Mouse (Mus musculus): ENCODE measurements around the gene Wdfy3.

Gene Wdfy3

DNA sequence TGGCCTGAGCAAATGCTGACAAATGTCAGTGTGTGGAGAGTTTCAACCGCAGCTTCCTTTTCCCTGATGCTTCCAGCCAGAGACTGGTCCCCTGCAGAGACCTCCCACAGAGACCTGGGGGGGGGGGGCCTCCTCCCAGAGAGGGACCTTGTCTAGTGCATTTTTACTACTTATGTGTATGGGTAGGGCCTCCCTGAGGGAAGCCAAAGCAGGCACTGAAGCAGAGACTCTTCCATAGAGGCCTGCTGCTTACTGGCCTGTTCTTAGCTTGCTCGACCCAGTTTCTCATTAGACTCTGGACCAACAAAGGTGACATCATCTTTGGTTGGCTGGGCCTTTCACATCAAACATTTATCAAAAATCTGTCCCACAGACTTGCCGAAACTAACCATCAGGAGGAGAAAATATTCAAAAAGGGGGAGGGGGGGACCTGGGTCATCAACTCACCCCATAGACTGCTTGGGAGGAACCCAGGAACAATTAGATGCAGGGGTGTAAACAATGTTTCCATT is 14.5 kb downstream of the Wdfy3 start:
- no peak for DNase-seq (ENCODE audit: low read depth, low spot score)

DNA sequence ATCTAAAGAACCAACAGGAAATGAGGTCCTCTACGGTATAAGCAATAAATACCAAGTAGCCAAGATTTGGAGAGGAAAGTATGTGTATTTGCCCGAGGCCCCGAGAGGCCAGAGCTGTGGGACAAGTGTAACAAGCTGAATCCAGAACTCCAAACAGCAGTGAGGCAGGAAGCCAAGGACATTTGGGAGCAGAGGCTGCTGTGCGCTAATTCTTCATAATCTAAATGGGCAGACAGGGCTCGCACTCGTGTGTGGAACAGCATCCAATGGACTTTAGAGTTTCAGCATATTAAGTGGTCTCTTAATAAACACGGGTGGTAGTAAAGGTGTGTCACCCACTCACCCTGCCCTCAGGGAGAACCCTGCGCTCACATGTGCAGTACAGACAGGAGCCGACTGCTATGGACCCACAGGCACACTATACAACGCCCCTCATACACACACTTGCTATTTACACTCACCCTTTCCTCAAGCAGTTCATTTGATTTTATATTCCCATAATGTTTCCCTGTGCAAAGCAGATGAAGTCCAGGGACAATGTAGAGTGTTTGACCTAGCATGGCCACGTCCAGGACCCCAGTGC is 15.1 kb downstream of the Wdfy3 start:
- no peak for DNase-seq (ENCODE audit: low read depth, low spot score)

DNA sequence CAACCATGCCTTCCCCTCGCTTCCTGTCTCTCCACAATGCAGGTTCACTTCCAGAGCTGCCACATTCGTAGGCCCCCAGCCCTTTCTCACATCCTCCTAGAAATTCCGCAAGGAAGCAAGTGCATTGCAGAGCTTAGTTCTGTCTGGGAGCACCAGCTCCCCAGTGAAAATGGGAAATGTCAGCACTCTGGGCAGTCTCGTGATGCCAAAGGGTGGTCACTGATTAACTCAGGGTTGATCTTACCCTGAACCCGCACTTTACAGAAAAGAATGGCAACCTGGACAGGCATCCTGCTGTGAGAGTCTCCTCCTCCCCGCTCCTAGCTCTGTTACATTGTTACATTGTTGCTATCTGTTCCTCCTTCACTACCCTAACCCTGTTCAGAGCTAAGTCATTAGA is 16.8 kb downstream of the Wdfy3 start:
- no peak for DNase-seq (ENCODE audit: low read depth, low spot score)

DNA sequence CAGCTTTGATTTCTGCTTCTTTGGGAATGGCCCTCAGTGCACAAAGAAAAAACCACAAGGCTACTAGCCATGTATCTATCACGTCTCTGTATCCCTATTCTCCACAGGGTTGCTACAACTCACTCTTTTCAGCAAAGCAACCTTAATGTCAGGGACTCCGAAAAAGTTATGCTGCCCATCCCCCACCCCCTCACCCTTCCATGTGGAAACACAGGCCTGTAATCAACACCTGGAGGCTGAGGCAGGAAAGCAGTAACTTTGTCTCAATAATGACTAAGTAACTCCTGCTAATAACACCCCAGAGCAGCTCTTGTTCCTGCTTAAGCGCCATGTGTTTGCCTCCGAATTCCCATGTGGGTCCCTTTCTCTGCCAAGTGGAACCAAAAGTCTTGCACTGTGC is 17.3 kb downstream of the Wdfy3 start:
- no peak for DNase-seq (ENCODE audit: low read depth, low spot score)

DNA sequence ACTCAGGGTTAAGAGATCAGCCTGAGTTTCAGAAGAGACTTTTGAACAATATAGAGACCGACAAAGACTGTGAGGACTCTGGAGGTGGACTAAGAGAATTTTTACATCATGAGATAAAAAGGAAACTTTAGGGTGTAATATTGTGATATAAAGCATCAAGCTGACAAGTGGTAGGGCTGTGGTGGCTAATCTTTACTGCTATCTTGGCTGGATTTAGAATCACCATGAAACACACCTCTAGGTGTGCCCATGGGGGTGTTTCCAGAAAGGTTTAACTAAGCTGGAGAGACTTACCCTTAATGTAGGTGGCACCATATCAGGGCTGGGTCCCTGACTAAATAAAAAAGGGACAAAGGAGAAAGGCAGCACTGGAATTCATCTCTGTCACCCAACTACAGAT is 19.0 kb downstream of the Wdfy3 start:
- no peak for DNase-seq (ENCODE audit: low read depth, low spot score)

DNA sequence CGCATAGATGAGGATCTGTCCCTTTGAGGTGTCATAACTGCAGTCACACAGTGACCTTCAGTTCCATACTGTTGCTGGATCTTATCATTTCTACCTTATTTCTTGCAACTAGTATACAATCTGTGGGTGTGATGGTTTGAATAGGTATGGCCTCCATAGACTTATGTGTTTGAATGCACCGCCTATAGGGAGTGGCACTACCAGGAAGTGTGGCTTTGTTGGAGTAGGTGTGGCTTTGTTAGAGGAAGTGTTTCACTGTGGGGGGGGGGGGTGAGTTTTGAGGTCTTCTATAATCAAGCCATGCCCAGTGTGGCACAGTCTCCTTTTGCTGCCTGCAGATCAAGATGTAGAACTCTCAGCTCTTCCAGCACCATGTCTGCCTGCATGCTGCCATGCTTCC is 21.3 kb downstream of the Wdfy3 start:
- DNase-seq (ENCODE audit: low read depth, low spot score): no peak

DNA sequence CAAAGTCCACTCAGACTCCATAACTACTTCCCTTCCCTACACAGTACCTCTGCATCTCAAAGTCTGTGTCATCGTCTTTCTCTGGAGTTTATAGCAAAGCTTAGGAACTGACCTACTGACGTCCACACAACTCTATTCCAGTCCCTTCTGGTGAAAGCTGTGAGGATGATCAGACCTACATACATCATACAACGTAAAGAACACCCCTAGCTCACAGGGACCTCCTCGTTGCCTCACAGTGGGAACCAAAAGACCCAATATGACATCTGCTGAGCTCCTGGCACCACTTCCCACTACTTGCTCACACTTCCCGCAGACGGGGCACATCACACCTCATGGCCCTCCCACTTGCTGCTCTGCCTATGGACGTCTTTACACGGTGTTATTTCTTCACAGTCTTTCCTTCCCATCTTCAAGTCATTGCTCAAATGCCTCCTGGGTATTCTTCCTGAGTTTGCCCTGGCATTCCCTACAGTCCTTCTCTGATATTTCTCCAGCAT is 23.1 kb downstream of the Wdfy3 start:
- DNase-seq (ENCODE audit: low read depth, low spot score): no peak

DNA sequence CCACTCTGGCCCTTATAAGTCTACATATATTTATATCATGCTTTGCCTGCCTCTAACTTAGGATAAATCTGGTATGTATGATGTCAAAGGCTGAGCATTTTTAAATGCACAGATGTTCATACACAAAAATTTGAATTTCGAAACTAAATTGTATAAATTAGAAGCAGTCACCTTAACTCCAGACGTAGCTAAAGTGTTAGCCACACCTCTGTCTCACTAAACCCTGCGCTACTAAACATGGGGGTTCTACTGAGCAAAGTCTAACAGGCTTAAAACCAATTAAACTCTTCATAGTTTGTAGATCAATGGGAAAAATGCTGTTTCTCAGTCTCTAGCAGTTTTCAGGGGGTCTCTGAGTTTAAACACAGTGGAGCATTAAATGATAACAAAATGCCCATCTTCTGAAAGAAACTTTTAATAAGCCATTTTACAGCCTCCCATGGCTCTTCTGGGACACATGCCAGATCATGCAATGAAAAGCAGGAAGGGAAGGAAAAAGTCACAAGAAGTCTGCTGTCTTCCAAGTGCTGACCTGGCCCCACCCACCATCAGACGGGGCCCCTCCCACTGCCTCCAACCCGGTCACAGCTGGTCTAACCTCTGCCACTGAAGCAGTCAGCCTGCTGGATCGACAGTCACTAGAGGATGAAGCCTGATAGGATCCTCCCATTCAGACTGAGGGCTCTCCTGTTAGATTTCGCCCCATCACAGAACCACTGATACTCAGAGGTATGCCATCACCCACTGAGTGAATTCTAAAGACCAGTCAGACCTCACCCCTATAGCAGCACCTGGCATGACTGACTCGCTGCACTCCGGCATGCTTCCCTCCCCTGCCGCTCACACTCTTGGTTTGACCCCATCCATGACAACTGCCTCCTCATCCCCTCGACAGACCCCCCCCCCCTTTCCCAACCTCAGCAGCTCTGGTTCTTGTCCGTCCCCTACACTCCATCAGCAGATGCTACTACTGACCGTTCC is 23.8 kb downstream of the Wdfy3 start:
- no peak for DNase-seq (ENCODE audit: low read depth, low spot score)

DNA sequence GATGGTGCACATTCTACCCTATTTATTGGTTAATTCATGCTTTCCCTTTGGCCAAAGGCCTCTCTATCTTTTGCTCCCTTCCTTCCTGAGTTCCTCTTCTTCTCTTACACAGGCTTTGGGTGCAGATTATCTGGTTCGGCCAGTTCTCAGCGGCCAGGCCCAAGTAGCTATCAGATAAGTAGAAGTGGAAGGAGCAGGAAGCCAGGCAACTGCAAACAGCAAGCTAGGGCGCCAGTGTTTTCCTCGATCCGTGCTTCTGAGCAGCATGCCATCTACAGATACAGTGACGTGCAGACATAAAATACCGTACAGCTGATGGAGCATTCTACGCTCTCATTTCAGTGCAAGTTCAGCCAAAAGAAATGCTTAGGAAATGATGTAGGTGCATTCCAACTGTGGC is 24.5 kb downstream of the Wdfy3 start:
- no peak for DNase-seq (ENCODE audit: low read depth, low spot score)

DNA sequence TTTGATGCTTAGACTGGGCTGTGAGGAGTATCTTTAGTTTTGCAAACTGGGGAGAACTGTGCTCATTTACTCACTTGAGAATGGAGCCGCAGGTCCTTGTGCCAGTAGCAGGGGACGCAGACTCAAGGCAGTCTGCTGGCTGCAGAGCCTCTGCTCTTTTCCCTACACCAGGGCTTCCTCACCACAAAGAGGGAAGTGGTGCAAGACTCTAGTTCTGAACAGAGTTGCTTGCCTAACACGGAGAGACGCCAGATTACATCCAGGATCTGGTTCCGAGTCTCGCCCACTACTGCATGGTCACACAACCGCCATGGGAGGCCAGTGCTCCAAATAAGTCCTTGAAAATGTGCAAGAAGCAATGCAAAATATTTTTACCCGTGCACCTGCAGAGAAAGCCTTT is 36.4 kb downstream of the Wdfy3 start:
- no peak for DNase-seq (ENCODE audit: low read depth, low spot score)

DNA sequence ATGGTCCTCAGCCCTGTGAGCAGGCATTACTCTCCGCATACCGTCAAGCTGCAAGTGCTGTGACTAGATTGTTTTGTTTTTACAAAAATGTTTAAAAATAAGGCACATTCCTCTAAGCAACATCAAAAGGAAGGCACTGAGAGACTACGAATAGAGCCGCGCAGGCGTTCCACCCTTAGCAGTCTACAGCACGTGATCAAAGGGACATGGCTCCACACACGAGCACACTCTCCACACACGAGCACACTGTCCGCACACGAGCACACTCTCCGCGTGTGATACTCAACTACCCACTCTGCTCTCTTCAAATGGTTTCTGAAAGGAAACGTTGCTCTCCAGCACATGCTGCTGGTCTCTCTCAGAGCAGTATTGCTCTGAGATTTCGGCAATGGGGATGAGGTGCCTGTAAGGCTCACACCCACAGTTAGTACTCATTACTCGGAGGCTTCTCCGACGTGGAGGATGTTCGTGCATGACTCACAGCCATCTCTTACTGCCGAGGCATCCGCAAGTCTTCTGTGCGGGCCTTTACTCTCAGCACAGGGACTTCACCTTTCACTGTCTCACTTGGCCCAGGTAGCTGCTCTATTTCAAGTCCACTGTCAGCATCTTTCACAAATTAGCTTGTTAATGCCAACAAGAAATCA is 37.0 kb downstream of the Wdfy3 start:
- DNase-seq (ENCODE audit: low read depth, low spot score): no peak

DNA sequence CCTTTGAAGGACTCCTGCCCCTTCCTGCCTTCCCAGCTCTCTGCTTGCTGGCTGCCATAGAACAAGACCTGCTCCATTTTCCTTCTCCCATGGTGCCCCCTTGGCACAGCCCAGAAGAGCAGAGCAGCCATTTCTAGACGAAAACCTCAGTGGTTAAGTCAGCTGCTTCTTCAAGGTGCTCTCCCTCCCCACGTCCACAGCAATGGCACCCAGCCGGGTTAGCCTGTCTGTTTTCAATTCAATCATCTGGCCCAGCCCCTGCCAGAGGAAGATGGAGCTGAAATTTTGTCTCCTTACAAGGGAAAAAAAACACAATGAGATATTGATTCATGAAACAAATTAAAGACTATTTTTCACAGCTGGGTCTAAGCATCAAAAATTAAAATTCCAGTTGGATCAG is 37.5 kb downstream of the Wdfy3 start:
- no peak for DNase-seq (ENCODE audit: low read depth, low spot score)

DNA sequence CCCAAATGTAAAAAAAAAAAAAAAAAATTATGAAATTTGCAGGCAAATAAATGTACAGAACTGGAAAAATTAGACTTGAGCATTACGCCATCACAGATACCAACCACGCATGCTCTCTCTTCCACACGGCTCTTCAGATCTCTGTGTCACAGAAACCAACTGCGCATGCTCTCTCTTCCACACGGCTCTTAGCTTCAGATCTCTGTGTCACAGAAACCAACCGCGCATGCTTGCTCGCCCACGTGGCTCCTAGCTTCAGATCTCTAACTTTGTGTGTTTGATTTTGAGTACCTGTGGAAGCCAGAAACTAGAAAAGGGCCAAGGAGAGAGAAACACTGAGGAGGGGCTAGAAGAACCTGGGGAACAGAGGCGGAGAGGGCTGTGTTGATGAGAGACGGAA is 46.3 kb downstream of the Wdfy3 start:
- DNase-seq (ENCODE audit: low read depth, low spot score): no peak

DNA sequence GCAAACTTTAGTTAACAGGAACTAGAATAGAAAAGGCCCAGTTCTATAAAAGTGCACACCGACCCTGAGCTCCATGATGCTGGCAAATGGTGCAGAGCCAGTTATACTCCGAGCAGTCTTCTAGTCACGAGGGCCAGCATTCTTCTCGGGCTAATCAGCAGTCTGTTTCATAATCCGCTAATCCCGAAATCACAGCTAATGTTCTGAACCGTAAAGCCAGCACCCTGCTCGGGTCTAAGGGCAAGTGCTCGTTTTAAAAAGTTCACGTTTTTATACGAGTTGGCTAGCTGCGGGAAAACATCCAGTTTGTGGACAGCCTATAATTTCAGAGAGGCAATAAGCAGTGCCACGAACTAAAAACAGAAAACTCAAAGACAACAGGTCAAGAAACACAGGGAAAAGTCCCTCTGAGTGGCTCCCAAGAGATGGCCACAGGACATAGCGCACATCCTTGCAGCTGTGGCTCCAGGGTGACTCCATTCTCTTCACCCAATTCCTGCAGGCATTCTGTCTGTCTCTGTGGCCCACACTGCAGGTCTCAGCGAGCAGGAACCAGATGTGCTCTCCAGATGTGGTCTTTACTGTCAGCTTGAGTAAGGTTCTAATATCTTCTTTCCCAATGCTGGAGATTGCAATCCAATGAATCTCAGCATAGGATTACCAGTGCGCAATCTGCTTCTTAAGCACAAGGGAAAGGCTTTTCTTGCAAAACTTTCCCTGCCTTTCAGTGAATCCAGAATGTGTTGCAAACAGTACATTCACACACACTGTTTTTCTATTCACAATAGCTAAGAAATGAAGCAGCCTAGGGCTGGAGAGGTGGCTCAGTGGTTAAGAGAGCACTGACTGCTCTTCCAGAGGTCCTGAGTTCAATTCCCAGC is 47.5 kb downstream of the Wdfy3 start:
- DNase-seq (ENCODE audit: low read depth, low spot score): no peak

DNA sequence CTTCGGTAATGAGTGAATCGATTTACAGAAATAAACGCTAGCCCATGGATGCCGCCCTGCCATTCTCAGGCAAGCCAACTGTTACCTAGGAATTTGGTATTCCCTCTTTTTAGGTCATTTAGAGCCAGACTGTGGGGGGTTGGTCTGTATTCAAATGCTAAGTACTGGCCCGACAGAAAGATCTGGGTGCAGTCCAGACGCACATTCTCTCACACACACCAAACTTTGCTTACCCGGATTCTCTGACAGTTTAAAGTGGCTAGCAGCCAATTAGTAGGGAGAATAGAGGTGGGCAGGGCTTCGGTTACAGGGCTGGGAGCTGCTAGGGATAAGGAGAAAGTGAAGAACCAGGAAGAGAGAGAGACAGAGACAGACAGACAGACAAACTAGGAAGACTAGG is 55.5 kb downstream of the Wdfy3 start:
- DNase-seq (ENCODE audit: low read depth, low spot score): no peak

DNA sequence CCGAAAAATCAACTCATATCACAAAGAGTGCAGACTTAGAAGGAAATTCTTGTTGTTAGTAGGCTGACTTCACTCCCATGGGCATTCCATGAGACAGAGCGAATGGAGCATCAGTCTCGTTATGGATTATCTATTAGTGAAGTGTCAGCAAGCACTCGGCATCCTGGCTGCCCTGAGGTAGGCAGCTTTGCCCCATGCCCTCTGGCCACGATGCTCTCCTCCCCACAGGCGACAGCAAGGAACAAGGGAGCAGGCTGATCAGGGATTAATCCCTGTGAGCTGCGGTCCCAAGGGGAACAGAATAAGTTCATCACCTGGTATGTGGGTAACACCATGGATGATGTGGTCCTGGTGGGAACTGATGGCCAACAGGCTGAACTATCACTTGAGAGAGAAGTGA is 55.9 kb downstream of the Wdfy3 start:
- no peak for DNase-seq (ENCODE audit: low read depth, low spot score)

DNA sequence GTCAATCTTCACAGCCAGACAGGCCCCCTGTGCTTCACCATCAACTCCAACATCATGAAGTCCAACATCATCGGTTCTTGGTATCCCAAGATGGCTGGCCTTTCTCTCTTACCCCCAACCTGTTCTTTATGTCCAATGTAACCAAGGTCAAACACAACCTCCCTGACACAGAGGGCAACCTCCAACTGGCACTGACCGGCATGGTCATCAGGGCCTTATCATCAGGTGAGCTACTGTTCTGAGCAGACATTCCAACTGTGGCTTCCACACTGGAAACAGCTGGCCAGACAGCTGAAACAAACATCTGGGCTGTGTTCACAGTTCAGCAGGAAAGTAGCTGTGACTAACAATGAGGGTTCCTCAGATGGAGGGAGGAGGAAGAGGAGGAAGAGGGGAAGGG is 58.8 kb downstream of the Wdfy3 start:
- no peak for DNase-seq (ENCODE audit: low read depth, low spot score)

DNA sequence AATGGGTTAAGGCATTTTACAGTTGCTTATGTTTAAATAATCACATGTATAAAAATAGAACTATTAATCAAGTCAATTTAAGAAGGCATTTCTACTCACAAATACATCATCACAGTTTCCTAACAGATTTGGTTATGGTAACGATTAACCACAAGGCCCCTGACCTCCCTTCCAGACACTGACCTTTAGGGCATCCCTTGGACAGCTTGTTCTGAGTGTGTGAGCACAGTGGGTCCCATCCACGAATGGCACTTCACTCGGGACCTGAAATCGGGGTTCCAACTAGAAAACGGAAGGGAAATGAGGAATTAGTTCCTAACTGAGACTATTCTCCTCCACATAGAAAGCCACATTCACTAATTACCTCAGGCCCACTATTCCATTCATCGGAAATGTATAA is 60.1 kb downstream of the Wdfy3 start:
- no peak for DNase-seq (ENCODE audit: low read depth, low spot score)

DNA sequence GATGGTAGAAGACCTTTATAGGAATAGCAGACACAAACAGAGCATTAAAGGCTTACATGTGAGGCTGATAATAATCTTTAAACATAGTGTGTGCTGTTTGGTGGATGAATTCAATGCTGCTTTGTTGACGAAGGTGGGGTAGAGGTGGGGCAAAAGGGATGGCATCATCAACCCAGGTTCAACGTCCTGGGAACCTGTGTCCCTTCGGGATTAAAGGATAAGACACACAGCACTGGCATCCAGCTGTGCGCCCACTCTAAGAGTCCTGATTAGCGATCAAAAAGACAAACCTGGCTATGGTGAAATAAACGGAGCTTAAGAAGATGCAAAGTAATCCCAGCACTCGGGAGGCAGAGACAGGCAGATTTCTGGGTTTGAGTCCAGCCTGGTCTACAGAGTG is 61.0 kb downstream of the Wdfy3 start:
- no peak for DNase-seq (ENCODE audit: low read depth, low spot score)

DNA sequence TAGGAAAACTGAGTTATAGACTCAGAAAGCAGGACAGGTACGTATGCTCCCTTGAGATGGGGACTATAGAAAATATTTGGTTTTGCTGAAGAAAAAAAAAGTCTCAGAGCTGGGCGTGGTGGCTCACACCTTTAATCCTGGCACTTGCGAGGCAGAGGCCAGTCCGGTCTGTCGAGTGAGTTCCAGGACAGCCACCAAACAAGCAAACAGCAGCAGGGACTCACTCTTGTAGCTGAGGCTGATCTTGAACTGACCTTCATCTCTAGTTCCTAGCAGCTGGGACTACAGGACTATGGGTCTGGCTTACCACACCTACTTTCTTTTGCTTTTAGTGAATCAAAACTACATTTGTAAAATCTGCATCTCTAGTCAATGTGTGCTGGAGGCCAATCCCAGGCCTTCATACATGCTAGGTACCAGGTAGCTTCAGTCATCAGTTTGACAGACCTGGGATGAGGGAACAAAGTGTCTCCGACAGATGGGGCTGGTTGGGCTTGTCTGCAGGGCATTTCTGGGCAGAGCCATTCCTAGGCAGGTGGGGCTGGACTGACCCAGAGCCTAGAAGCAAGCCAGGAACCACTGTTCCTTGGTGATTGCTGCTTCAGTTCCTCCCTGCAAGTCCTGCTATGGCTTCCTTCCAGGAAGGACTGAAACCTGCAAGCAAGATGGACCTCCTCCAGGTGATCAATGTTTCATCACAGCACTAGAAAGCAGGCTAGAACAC is 63.3 kb downstream of the Wdfy3 start:
- DNase-seq (ENCODE audit: low read depth, low spot score): no peak

DNA sequence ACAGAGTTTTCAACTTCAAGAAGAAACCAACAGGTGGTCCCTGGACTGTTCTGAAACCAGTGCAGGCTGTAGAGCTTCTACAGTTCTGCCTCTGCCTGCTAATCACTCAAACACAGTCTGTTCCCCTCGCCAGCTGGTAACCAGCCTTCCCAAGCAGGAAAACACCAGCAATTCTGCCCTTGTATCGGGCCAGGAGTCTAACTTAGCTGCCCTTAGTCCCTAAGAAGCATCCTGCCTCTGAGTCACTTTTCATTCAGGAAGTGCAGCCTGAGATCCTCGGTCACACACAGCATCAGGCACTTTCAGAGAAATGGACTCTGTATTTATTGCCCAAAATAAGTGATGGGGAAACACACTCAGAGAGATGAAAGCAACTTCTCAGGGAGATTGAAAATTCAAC is 66.3 kb downstream of the Wdfy3 start:
- no peak for DNase-seq (ENCODE audit: low read depth, low spot score)

Data from CD4-positive, CD25-positive, alpha-beta regulatory T cell, adult 2 months (primary cell).